Mouse (Mus musculus) frontal cortex, postnatal 36 days (tissue): Measurements from ENCODE around the gene S100b.
A peak's percentile ranks its signal among the peaks of the same experiment; 100 is the strongest.

Experiments used
- DNase-seq, 2 experiments: peaks; one replicate each; pipeline ENCODE4 v3.0.0; 2022; ENCODE audit warnings: low spot score in 2 of 2

Gene S100b

GRCm38 (mm10) chr10:76260358-76261059 lies 6.9 kb downstream of the S100b start:
- DNase-seq: no peak

DNA sequence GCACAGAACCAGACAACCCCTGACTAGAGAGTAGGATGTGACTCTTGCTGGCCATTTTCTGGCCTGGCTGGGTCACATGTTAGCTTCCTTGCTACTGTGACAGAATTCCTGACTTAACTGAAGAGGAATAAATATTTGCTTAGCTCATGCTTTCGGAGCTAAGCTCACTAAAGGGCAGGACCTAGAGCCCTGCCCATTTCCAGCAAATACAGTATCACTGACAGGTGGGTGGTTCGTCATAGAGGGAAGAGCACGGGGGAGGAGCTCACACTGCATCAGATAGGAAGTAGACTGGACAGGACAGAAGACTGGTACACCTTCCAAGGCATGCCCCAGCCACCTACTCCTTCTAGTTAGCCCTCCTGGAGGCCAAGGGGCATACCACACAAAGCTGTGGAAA lies 7.8 kb downstream of the S100b start:
- no peak for DNase-seq

DNA sequence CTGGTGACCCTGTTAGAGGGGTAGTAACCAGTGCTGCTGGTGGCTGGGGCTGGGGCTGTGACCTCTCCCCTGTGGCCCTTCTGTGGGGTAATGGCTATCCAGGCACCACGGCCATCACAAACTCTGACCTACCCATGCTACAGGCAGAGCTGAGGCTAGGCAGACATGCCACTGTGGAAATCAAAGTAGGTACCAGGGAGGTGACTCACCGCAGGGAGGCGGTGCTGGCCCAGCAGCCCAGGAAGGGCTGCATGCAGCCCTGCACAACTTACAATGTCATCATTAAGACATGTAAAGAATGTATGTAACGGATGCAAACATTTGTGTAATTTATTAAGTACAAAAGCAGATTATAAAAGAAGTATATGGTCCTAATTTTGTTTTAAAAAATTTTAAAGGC lies 8.8 kb downstream of the S100b start:
- DNase-seq: no peak

DNA sequence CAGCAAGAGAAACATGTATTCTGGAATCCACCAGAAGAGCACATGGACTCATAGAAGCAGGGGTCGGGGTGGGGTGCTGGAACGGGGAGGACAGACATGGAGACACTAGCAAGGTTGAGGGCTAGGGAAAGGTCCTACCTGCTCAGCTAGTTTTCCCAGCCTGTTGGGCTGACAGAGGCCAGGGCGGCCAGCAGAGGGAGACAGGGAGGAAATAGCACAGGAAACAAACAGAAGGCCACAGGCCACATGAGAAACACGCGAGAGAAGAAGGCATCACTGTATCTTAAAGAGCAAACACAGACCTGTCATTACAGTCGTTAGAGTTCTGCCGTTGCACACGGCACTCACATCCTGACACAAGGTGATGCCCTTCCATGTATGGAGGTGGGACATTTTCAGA lies 17.6 kb downstream of the S100b start:
- no peak for DNase-seq

DNA sequence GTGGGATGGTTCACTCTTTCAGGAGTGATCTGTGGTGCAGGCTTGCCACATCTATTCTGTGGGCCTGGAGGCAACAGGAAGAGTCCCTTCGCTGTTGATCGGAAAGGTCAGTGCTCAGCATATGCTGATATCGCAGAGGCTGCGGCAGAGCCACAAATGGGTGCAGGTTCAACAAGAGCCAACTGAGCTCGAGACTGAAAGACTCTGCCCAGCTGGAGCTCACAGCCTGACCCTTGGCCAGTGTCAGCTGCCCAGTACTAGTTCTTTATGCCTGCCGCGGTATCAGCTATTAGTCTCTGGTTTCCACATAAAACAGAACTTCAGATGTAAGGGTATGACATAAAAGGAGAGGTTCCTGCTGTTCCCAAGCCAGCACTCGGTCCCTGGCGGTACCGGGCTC lies 21.6 kb downstream of the S100b start:
- DNase-seq: no peak

GRCm38 (mm10) chr10:76278541-76279097 lies 25.0 kb downstream of the S100b start:
- DNase-seq: no peak

DNA sequence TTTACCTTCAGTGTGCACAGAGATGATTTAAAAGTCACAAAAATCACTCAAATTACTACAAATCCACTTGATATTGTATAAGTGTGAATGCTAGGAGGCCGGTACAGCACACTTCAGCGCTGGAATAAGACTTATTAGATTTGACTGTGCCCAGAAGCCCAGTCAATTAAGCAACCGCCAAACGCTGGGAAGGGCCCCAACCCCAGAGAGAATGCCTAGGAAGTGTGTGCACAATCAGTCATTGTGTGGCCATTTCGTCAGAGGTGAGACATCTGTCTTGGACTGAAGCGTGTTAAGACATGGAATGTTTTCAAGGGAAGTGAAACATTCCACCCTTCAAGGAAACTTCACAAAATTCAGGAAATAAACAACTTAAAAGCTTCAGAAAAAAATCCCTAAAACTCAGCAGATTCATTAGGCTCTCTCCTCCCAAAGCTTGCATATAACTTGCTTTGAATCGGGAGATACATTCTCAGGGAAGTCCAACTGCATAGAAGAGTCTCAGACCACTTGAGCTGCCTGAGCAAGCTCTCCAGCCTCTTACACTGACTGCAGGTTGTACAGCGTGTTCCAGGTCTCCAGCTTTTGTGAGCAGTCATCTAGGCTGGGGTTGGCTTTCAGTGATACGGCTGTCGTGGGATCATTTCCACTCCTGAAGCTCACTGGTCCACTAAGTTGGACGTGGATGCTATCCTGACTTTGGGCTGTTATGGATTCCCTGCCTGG lies 34.8 kb downstream of the S100b start:
- DNase-seq: no peak

GRCm38 (mm10) chr10:76289052-76289451 lies 35.4 kb downstream of the S100b start:
- peak in 1 of 2 experiments; percentile 42 for DNase-seq

DNA sequence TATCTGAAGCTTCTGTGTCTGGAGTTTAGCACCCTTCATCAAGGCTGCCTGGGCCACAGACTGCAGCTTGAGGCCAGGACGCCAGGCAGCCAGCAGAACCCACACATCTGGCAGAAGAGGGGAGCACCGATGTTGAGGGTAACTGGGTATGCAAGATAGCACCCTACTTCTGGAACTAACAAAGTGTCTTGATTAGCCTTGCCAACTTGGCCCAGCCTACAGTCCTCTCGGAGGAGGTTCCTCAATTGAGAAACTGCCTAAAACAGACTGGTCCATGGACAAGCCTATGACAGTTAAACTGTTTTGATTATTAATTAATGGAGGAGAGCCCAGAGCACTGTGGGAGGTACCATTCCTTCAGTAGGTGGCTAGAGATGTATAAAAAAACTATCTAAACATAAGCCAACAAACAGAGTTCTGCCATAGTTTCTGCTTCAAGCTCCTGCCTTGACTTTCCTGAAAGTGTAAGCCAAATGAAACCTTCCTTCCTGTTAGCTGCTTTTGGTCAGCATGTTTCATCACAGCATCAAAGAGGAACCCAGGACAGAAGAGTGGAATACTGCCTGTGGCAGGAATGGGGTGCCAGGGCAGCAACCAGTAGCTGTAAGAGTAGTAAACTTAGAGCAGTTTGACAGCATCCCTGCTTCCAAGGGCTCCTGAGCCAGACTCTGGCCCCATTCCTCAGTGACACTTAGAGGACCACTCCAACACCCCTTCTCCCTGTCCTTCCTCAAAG lies 36.5 kb downstream of the S100b start:
- no peak for DNase-seq

- DNase-seq: no peak
Observed at GRCm38 (mm10) chr10:76293222-76293621, 39.6 kb downstream of the S100b start.

DNA sequence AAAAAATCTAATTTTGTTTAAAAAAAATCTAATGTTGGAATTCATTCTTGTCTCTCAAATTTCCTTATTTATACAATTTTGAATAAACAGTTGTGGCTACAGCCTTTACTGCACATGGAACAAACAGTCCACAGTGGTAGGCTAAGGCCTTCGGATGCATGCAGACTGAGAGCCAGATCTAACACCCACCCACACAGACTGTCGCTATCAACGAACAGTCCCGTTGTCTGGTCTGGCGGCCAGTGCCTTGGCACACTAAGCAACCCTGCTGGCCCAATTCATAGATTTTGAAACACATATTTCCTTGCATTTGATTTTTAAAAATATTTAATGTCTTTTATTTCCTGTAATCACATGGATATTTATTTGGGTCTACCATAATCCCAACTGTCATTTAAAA lies 46.5 kb downstream of the S100b start:
- no peak for DNase-seq

GRCm38 (mm10) chr10:76306738-76307137 lies 53.1 kb downstream of the S100b start:
- no peak for DNase-seq
